ENCODE assay signal across 8 mouse cellular contexts in genomic region chr13:21896549-21897244, GRCm38 (mm10). TPM values are rescaled to one million over a fixed set of nuclear protein-coding genes. Genes with fewer than 3 reads are reported as not detected.
A peak's percentile ranks its signal among the peaks of the same experiment; 100 is the strongest.
DNase-seq lines count a peak whose midpoint lies in the region; ATAC-seq and TF ChIP-seq lines count a peak whose summit lies in the region.

No protein-coding gene starts in this region.

- peak; percentile 61; the same call in 1 of the 2 replicates for ATAC-seq in lung, embryonic 16.5 days (ENCODE audit: low read depth)
- peak; percentile 100 for ATAC-seq in hindbrain, embryonic 13.5 days (ENCODE audit: low FRiP score)
- ATAC-seq in limb, embryonic 12.5 days (ENCODE audit: insufficient number of reproducible peaks, insufficient read depth, low FRiP score, low TSS enrichment, low read depth): peak; percentile 86
- no peak for ATAC-seq in lung, postnatal 0 days

- TF ChIP-seq CTCF in lung, adult 2 months (IDR thresholded peaks at IDR 0.05; ENCODE audit: insufficient read depth, low read length): no peak
- no peak for TF ChIP-seq CTCF in lung, postnatal 0 days (IDR thresholded peaks at IDR 0.05)

- peak overlapping the region; percentile 40 for H3K4me3 ChIP-seq in lung, embryonic 16.5 days (ENCODE audit: low read length)
- H3K4me3 ChIP-seq in lung, adult 2 months (replicated peaks; ENCODE audit: extremely low read depth, low read depth, low read length): no peak overlapping the region
- peak overlapping the region; percentile 60 for H3K4me3 ChIP-seq in hindbrain, embryonic 13.5 days
- H3K4me3 ChIP-seq in limb, embryonic 12.5 days (replicated peaks): peak overlapping the region; percentile 48
- no peak overlapping the region for H3K4me3 ChIP-seq in lung, postnatal 0 days (ENCODE audit: low read depth, low read length)

- H3K9ac ChIP-seq in lung, embryonic 16.5 days (ENCODE audit: low read length): peak overlapping the region; percentile 39; the same call in 1 of the 2 replicates
- H3K9ac ChIP-seq in hindbrain, embryonic 13.5 days: peak overlapping the region; percentile 80
- H3K9ac ChIP-seq in limb, embryonic 12.5 days (replicated peaks): peak overlapping the region; percentile 28
- H3K9ac ChIP-seq in lung, postnatal 0 days (replicated peaks; ENCODE audit: low read depth): no peak overlapping the region

- no peak for TF ChIP-seq EP300 in lung, postnatal 0 days (IDR thresholded peaks at IDR 0.05)

- peaks cover 4% of the 10 kb centered on the region; the same call in 1 of the 2 replicates for H3K4me1 ChIP-seq in lung, embryonic 16.5 days (replicated peaks; ENCODE audit: control insufficient read depth, insufficient read depth, low read length)
- no peaks in the 10 kb centered on the region for H3K4me1 ChIP-seq in lung, adult 2 months (ENCODE audit: control insufficient read depth, insufficient read depth, low read length)
- H3K4me1 ChIP-seq in hindbrain, embryonic 13.5 days (replicated peaks): 0 out of 2 replicates have a peak, but pooled peaks cover 6% of the 10 kb centered on the region
- peaks cover 6% of the 10 kb centered on the region; the same call in 1 of the 2 replicates for H3K4me1 ChIP-seq in limb, embryonic 12.5 days (replicated peaks)
- no peaks in the 10 kb centered on the region for H3K4me1 ChIP-seq in lung, postnatal 0 days (ENCODE audit: insufficient read depth, low read depth, low read length)

- H3K36me3 ChIP-seq in lung, embryonic 16.5 days (ENCODE audit: control insufficient read depth, insufficient read depth, low read length): no peaks in the 10 kb centered on the region
- H3K36me3 ChIP-seq in hindbrain, embryonic 13.5 days: no peaks in the 10 kb centered on the region
- no peaks in the 10 kb centered on the region for H3K36me3 ChIP-seq in limb, embryonic 12.5 days
- H3K36me3 ChIP-seq in lung, postnatal 0 days (ENCODE audit: insufficient read depth, low read length): no peaks in the 10 kb centered on the region

- peak overlapping the region; percentile 52 for H3K4me2 ChIP-seq in lung, embryonic 16.5 days (ENCODE audit: low read depth, low read length)
- H3K4me2 ChIP-seq in hindbrain, embryonic 13.5 days: peak overlapping the region; percentile 57
- peak overlapping the region; percentile 63 for H3K4me2 ChIP-seq in limb, embryonic 12.5 days
- H3K4me2 ChIP-seq in lung, postnatal 0 days (replicated peaks; ENCODE audit: low read depth, low read length): no peak overlapping the region

- no peaks in the 10 kb centered on the region for H3K9me3 ChIP-seq in lung, embryonic 16.5 days (ENCODE audit: control insufficient read depth, low read length)
- H3K9me3 ChIP-seq in hindbrain, embryonic 13.5 days: no peaks in the 10 kb centered on the region
- no peaks in the 10 kb centered on the region for H3K9me3 ChIP-seq in limb, embryonic 12.5 days
- no peaks in the 10 kb centered on the region for H3K9me3 ChIP-seq in lung, postnatal 0 days (ENCODE audit: low read length)

- 7% methylated on average over 24 of the region's 24 CpGs for WGBS in lung, embryonic 16.5 days
- 11% methylated on average over 24 of the region's 24 CpGs for WGBS in lung, adult 2 months
- WGBS in hindbrain, embryonic 13.5 days: 5% methylated on average over 24 of the region's 24 CpGs
- WGBS in limb, embryonic 12.5 days: 6% methylated on average over 24 of the region's 24 CpGs
- WGBS in lung, postnatal 0 days: 9% methylated on average over 24 of the region's 24 CpGs

- DNase-seq in lung, adult 2 months: no peak
- DNase-seq in embryo, embryonic 10.5 days (ENCODE audit: low spot score): peak; percentile 96
- DNase-seq in retina, embryonic 14.5 days (ENCODE audit: low spot score): peak; percentile 76
- no peak for DNase-seq in gastrocnemius, postnatal 4 days (ENCODE audit: low spot score in 2 of 2)
- DNase-seq in lung, postnatal 0 days (ENCODE audit: low spot score): no peak

- H3K27ac ChIP-seq in lung, embryonic 16.5 days (ENCODE audit: low read length): no peak overlapping the region
- peak overlapping the region; percentile 91 for H3K27ac ChIP-seq in hindbrain, embryonic 13.5 days
- peak overlapping the region; percentile 31; the same call in 1 of the 2 replicates for H3K27ac ChIP-seq in limb, embryonic 12.5 days
- no peak overlapping the region for H3K27ac ChIP-seq in lung, postnatal 0 days (ENCODE audit: low read length)

- no peak for TF ChIP-seq POLR2A in lung, adult 2 months (IDR thresholded peaks at IDR 0.05; ENCODE audit: borderline replicate concordance, extremely low read depth, low read depth, low read length)

- no peaks in the 10 kb centered on the region for H3K27me3 ChIP-seq in lung, embryonic 16.5 days (ENCODE audit: control insufficient read depth, insufficient read depth, low read depth, low read length)
- H3K27me3 ChIP-seq in hindbrain, embryonic 13.5 days: peaks cover 11% of the 10 kb centered on the region
- no peaks in the 10 kb centered on the region for H3K27me3 ChIP-seq in limb, embryonic 12.5 days
- H3K27me3 ChIP-seq in lung, postnatal 0 days (replicated peaks; ENCODE audit: insufficient read depth, low read length): no peaks in the 10 kb centered on the region

RNA-seq across cellular contexts. Expression of gene Zfp184, which starts 48.2 kb away (rescaled TPM):
- polyA plus RNA-seq in lung, embryonic 16.5 days (2015; fragmentation: Nextera tagmentation; extraction: Ambion mirVana): 7.9 and 12.5 TPM in 2 replicates
- 0.53 and 0.60 TPM in 2 replicates for polyA plus RNA-seq in lung, adult 2 months (2012; rRNA removed)
- polyA plus RNA-seq in hindbrain, embryonic 13.5 days (2015; fragmentation: Nextera tagmentation; extraction: Ambion mirVana): 16.8 and 19.9 TPM in 2 replicates
- polyA plus RNA-seq in limb, embryonic 12.5 days (2016; fragmentation: Nextera tagmentation; extraction: Ambion mirVana): 23.2 and 25.2 TPM in 2 replicates
- total RNA-seq in gastrocnemius, postnatal 4 days (2021): 1 to 10 TPM; 1.4 to 2.6 TPM
- 2.5 and 3.4 TPM in 2 replicates for polyA plus RNA-seq in lung, postnatal 0 days (2015; fragmentation: Nextera tagmentation; extraction: Ambion mirVana)

Comparison
In these comparisons a context has a peak if more than half of its experiments do, and no peak if none do; other contexts are left out.
1. H3K4me3 ChIP-seq: peak in lung, embryonic 16.5 days (single experiment), hindbrain, embryonic 13.5 days (single experiment) and limb, embryonic 12.5 days (single experiment); none in lung, adult 2 months (single experiment) and lung, postnatal 0 days (single experiment).
2. H3K27ac ChIP-seq: peak in hindbrain, embryonic 13.5 days (single experiment) and limb, embryonic 12.5 days (single experiment); none in lung, embryonic 16.5 days (single experiment) and lung, postnatal 0 days (single experiment).
3. DNase-seq: peak in embryo, embryonic 10.5 days (single experiment) and retina, embryonic 14.5 days (single experiment); none in lung, adult 2 months (single experiment), gastrocnemius, postnatal 4 days (0 of 2) and lung, postnatal 0 days (single experiment).